Mouse (Mus musculus) T-helper 1 cell (primary cell): ENCODE results near the gene Olfr524.

Experiments
- in situ Hi-C: fragments of 300-600 bp; cut with MboI, MseI; formaldehyde crosslinking; loops from one replicate; pipeline ENCODE4 v1.15.1; 2025; ENCODE audit warnings: high pct_unique_total_duplicates

The Olfr524 gene

GRCm38 (mm10) chr7:140205864-140206263 is at the start of gene Olfr524:
Olfr524 (minus strand) TSS chr7:140205964.
- in situ Hi-C loops = no loop called here

DNA sequence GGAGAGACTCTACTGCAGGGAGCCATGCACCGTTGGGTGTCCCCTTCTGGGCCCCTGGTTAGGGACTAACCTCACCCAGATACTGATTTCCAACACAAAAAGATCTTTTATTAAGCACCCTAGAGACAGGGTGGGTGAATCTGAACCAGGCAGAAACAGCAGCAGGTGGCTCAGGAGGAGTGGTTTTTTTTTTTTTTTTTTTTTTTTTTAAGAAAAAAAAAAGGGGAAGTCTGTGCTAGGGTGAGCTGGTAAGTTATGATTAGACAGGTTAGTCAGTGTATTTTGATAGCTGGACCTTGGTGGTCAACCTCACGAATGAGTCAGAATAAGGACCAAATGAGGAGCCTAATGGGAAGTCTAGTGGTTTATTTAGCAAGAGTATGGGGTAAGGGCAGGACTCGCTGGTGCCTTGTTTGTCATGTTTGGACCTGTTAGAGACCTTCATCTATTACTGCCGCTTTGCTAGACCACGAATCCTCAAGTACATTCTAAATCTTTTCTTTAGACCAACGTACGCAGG is 48.1 kb upstream of the Olfr524 start:
- in situ Hi-C loops = loop anchor here (25.0 kb wide), 1 partner anchor 1783 kb away; no protein-coding TSS in a partner anchor

DNA sequence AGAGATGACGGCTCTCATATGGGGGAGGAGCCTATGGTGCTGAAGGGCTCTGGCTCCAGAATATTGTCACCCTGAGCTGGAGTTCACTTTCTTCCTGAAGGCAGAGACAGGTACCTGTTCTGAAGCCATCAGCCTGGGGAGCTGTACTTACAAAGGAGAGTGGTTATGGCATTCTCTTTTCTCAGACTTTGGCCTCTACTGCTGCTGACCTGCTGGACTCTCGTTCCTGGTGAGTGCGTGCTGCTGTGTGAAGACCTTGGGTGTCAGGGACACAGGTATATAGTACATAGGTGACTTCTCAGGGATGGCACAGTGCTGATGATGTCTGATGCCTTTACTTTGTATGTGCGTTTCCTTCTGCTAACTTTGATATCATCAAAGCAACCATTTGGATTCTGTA is 41.5 kb upstream of the Olfr524 start, which contains the start of gene 5830411N06Rik:
5830411N06Rik (plus strand) TSS at position 69 of the 400 bp plus-strand sequence.
- in situ Hi-C loops = no loop called here

GRCm38 (mm10) chr7:140233696-140234095 is 27.9 kb upstream of the Olfr524 start:
- in situ Hi-C loops = no loop called here

GRCm38 (mm10) chr7:140231026-140231425 is 25.3 kb upstream of the Olfr524 start:
- in situ Hi-C loops = no loop called here

DNA sequence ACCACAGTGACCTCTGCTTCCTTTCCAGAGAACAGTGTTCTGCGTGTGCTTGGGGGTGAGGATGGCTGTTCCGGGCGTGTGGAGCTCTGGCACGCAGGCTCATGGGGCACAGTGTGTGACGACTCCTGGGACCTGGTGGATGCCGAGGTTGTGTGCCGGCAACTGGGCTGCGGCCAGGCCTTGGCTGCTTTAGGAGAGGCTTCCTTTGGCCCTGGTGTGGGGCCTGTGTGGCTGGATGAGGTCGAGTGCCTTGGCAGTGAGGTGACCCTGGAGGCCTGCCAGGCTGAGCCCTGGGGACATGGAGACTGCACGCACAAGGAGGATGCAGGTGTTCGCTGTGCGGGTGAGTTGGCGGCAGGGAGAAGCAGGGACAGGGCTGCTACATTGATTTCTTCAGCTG is 22.7 kb upstream of the Olfr524 start:
- in situ Hi-C loops = no loop called here

DNA sequence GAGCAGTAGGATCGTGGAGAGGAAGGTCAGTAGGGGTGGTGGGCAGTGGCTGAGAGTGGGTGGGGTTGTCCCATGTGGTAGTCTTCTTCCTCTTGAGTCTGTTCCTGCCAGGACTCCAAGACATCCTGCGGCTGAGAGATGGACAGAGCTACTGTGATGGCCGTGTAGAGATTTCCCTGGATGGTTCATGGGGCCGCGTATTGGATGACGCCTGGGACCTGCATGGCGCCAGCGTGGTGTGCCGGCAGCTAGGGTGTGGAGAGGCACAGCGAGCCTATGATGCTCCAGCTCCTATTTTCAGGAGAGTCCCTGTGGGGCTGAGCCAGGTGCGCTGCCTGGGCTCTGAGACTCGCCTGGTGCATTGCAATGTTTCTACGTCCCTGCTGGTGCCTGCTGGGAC is 18.4 kb upstream of the Olfr524 start:
- in situ Hi-C loops = no loop called here

DNA sequence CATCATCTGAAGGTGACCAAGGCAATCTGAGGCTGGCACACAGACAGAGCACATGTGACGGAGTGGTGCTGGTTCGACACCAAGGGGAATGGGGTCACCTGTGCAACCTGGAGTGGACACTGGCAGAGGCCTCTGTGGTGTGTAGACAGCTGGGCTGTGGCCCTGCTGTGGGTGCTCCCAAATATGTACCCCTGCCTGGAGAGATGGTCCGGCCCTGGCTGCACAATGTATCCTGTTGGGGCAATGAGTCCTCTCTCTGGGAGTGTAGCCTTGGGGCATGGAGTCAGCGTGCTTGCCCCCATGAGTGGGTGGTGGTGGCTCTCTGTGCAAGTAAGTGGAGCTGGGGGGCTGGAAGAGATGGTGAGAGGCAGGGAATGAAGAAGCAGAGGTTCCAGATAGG is 14.6 kb upstream of the Olfr524 start:
- in situ Hi-C loops = no loop called here

- in situ Hi-C loops = no loop called here
These were observed 13.5 kb upstream of the Olfr524 start for GRCm38 (mm10) chr7:140219268-140219667.

DNA sequence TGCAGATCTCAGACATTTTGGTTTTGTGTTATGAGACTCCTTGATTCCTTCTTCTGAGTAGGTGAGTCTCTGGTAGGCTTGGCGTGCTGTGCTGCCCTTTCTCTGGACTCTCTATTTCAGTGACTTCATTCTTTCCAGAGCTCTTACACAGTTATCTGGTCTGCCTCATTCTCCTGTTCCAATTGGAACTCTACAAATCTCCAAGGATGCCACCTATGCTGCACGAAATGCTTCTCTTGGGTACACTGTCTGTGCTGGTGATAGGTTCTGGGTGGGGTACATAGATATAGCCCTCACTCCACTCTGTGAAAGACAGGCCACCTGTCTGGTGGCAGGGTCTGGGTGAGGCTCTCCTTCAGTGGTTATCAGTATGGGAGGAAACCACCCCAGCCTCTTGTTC is 12.2 kb upstream of the Olfr524 start, which contains the start of gene Cd163l1:
Cd163l1 (plus strand) TSS at position 301 of the 400 bp plus-strand sequence.
- in situ Hi-C loops = no loop called here

DNA sequence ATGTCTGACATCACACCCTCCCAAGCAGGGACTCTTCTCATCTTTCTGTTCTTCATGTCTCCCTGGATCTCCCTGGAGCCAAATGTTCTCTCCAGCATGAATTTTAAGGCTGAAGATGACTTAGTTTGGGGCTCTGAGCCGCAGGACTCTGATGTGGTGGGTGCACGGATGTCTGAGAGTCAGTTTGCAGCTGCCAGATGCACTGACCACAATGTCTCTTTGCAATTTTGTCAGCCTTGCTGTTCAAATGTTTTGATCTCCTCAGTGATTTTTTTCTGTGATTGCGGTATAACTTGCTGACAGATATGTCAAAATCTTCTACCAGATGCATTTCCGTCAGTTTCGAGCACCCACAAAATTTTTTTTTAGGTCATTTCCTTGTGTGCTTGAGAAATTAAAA is 8.1 kb upstream of the Olfr524 start:
- in situ Hi-C loops = no loop called here

DNA sequence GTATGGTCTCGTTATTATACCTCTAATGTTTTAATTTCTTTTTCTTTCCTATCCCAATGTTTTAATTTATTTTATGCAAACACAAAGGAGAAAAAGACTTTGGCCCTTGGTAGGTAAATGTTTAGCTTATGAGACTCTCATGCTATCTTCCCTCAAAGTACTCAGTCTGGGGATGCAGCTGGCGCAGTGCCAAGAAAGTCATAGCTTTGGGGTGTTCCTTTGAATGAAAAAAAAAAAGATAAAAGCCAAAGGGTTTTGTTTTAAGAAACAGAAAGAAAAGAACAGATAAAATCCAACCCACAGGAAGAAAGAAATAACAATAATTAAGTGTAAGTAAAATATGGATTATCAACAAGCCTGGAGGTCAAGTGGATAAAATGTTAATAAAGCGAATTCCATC is 2.9 kb upstream of the Olfr524 start:
- in situ Hi-C loops = no loop called here

DNA sequence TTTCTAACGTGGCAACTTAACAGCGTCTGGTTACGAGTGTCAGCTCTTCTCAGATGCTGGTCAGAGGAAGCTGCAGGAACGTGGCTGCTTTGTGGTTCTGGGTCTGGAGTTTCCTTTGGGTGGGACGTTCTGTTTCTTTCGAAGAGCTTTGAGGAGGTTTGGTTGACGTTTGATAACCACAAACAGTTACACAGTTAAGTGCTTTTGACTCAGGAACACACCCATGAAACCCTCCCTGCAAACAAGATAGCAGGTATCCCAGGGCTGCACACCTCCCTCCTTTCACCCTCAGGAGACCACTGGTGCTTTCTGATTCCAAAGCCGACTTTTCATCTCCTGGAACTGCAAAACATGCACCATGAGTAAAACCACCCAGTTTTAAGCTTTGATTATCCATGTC is 2.4 kb upstream of the Olfr524 start:
- in situ Hi-C loops = no loop called here

DNA sequence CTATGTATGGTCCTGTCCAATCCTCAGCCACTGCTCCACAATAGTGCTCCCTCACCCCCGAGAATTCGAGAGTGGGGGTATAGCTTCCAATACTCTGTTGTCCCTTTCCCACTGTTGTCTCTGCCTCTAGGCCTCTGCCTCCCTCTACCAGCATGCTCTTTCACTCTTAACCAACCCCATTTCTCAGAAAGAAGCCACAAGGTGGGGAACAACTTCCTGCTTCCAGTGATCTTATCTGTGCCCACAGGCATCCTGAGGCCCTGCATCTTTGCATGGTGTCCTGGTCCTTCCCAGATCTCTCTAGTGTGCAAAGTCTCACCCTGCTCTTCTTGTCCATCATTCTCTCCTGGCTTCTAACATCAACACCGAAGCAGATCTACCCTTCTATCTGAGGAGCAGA is 1.1 kb upstream of the Olfr524 start:
- in situ Hi-C loops = no loop called here

GRCm38 (mm10) chr7:140201090-140201489 is 4.7 kb downstream of the Olfr524 start:
- in situ Hi-C loops = no loop called here

- in situ Hi-C loops = no loop called here
These were observed 9.8 kb downstream of the Olfr524 start for GRCm38 (mm10) chr7:140196002-140196401.

- in situ Hi-C loops = no loop called here
These were observed 11.7 kb downstream of the Olfr524 start for GRCm38 (mm10) chr7:140194031-140194430.

GRCm38 (mm10) chr7:140192851-140193250 is 12.9 kb downstream of the Olfr524 start:
- in situ Hi-C loops = no loop called here

DNA sequence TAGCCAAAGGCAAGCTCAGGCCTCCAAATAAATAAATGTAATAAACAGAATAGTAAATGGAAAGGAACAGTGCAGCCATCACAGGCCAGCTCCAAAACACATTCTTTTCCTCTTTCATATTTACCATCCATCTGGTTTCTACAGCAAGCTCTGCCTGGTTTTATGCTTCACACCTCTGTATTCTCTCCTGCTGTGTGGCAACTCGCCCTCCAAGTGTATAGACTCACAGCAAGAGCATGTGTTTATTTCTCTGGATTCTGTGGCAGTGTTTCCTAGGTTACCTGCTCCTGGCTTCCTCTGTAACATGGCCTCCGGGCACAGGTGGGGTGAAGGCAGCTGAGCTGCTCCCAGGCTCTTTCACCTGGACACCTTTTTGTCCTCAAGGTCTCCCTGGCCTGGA is 13.3 kb downstream of the Olfr524 start:
- in situ Hi-C loops = no loop called here

- in situ Hi-C loops = no loop called here
These were observed 15.3 kb downstream of the Olfr524 start for GRCm38 (mm10) chr7:140190435-140190834.

GRCm38 (mm10) chr7:140188391-140189328 is 17.1 kb downstream of the Olfr524 start:
- in situ Hi-C loops = loop anchor here (5.0 kb wide), 1 partner anchor 604 kb away; no protein-coding TSS in a partner anchor

GRCm38 (mm10) chr7:140187721-140188390 is 17.9 kb downstream of the Olfr524 start:
- in situ Hi-C loops = loop anchor here (5.0 kb wide), 1 partner anchor 604 kb away; no protein-coding TSS in a partner anchor
